Mouse (Mus musculus): Measurements from ENCODE around the gene Pank2.
"Not testable (repeated sequence)": the region's sequence is repeated elsewhere in the genome, so short reads cannot be mapped to it uniquely, and the experiment has no call there.

- not testable (repeated sequence) for TF ChIP-seq CTCF, EP300 (IDR thresholded peaks at IDR 0.05)
Observed at GRCm38 (mm10) chr2:131305226-131305625, 42.9 kb downstream of the Pank2 start.
